Mouse (Mus musculus) limb, embryonic 14.5 days (tissue): ENCODE data around the gene H2afb3. TPM values are rescaled to one million over a fixed set of nuclear protein-coding genes. Genes with fewer than 3 reads are reported as not detected.

Experiments
- ATAC-seq: fragments of 200-750 bp; cut with Nextera tagmentation; 2 replicates; pipeline ENCODE4 v1.8.0; 2017; ENCODE audit warnings: low read depth, moderate number of reproducible peaks, moderate TSS enrichment; ENCODE audit not compliant: low FRiP score
- DNase-seq: peaks from one replicate; pipeline ENCODE4 v3.0.0-alpha.2; 2015; ENCODE audit warnings: low spot score
- H3K27ac ChIP-seq: fragments of 300-500 bp; sonication (generic); replicated peaks from 2 replicates; pipeline ENCODE4 v1.5.1; 2014; ENCODE audit warnings: low read depth, mild to moderate bottlenecking, low read length, moderate library complexity, mixed read lengths
- H3K27me3 ChIP-seq: fragments of 300-500 bp; sonication (generic); 2 replicates; pipeline ENCODE4 v1.6.1; 2014; ENCODE audit warnings: low read length, mixed read lengths; ENCODE audit not compliant: control insufficient read depth, insufficient read depth
- H3K36me3 ChIP-seq: fragments of 300-500 bp; sonication (generic); 2 replicates; pipeline ENCODE4 v1.6.1; 2014; ENCODE audit warnings: mild to moderate bottlenecking, low read length, moderate library complexity, mixed read lengths; ENCODE audit not compliant: control insufficient read depth, insufficient read depth
- H3K4me1 ChIP-seq: fragments of 300-500 bp; sonication (generic); 2 replicates; pipeline ENCODE4 v1.6.1; 2014; ENCODE audit warnings: antibody characterized with exemption, low read length, mixed read lengths; ENCODE audit not compliant: control insufficient read depth, insufficient read depth
- H3K4me2 ChIP-seq: fragments of 300-500 bp; sonication (generic); replicated peaks from 2 replicates; pipeline ENCODE4 v1.6.1; 2014; ENCODE audit warnings: low read depth, mild to moderate bottlenecking, low read length, moderate library complexity; ENCODE audit not compliant: severe bottlenecking
- H3K4me3 ChIP-seq: fragments of 300-500 bp; sonication (generic); replicated peaks from 2 replicates; pipeline ENCODE4 v1.5.1; 2014; ENCODE audit warnings: low read length
- H3K9ac ChIP-seq: fragments of 300-500 bp; sonication (generic); 2 replicates; pipeline ENCODE4 v1.6.1; 2014; ENCODE audit warnings: mild to moderate bottlenecking, low read depth, low read length, moderate library complexity; ENCODE audit not compliant: severe bottlenecking
- H3K9me3 ChIP-seq: fragments of 300-500 bp; sonication (generic); 2 replicates; pipeline ENCODE4 v1.6.1; 2016; ENCODE audit warnings: low read length; ENCODE audit not compliant: control insufficient read depth
- POLR2A ChIP-seq: fragments of 200-500 bp; IDR thresholded peaks from 2 replicates; pipeline ENCODE4 v1.8.0; 2012; ENCODE audit warnings: inconsistent platforms, mild to moderate bottlenecking, moderate library complexity, borderline replicate concordance; ENCODE audit not compliant: insufficient read depth, insufficient read length; ENCODE audit errors: extremely low read depth
- whole genome bisulfite sequencing: fragments of 180-500 bp; shearing (Covaris S2); extraction: QIAGEN DNeasy Blood & Tissue Kit; methylation state at CpG from one replicate; pipeline ENCODE4 v1.1.7; 2014; 5-methylcytosine and 5-hydroxymethylcytosine counted together
- polyA plus RNA-seq, 2 experiments: library from polyadenylated mRNA; depleted of rRNA in 1 of 2; stranded (reverse) in 1 of 2; unstranded in 1 of 2; fragments of >200 nt; fragmentation: Nextera tagmentation in 1 of 2; extraction: Ambion mirVana in 1 of 2; gene quantifications; 2 replicates each; pipeline versions ENCODE4 v1.2.1 to v1.2.3; 2012 to 2014

Gene H2afb3
- polyA plus RNA-seq, 2 experiments, result not detected

GRCm38 (mm10) chrX:120290011-120290899 is 22.6 kb downstream of the H2afb3 start, which contains the start of gene Pcdh11x:
Pcdh11x (plus strand) TSS chrX:120290259.
- Histone ChIP-seq H3K9ac (peak within 1 kb of the TSS; percentile 41), H3K4me1 (no peaks in the 10 kb centered on the region), H3K27ac (no peak within 1 kb of the TSS), H3K36me3 (no peaks in the 10 kb centered on the region), H3K4me2 (peak within 1 kb of the TSS; percentile 59), H3K27me3 (no peaks in the 10 kb centered on the region), H3K9me3 (no peaks in the 10 kb centered on the region), H3K4me3 (peak within 1 kb of the TSS; percentile 45)
- DNase-seq (peak; percentile 45), ATAC-seq (peak; percentile 78)
- 9% methylated on average over 25 of the region's 40 CpGs for WGBS
- TF ChIP-seq POLR2A, result peak; percentile 53; the same call in 1 of the 2 replicates

GRCm38 (mm10) chrX:120287502-120287901 is 25.4 kb downstream of the H2afb3 start:
- no peak for TF ChIP-seq POLR2A
- Histone ChIP-seq H3K4me2 (no peak overlapping the region), H3K27ac (no peak overlapping the region), H3K4me3 (no peak overlapping the region), H3K9ac (no peak overlapping the region), H3K27me3 (no peaks in the 10 kb centered on the region), H3K4me1 (no peaks in the 10 kb centered on the region), H3K9me3 (no peaks in the 10 kb centered on the region), H3K36me3 (no peaks in the 10 kb centered on the region)
- 6% methylated on average over 1 of the region's 1 CpGs for WGBS
- no peak for ATAC-seq
- DNase-seq, result no peak

DNA sequence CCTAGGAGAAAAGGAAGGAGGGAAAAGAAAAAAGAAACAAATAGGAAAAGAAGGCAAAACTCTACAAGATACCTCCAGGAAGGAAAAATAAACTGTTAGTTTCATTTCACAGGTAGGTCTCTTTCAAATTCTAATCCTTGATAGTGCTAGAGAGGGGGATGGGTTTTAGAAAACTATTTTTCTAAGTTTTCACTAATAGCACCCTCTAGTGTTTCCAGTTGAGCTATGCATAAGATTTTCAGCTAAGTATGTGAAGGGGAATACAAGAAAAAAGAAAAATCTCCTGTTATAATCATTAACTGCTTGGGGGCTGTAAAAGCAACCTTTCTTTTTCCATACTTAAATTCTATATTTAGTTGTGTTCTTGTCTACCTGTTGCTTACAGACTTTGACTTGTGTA is 27.4 kb downstream of the H2afb3 start:
- ATAC-seq (no peak), DNase-seq (peak; percentile 4)
- Histone ChIP-seq H3K4me3 (no peak overlapping the region), H3K4me2 (no peak overlapping the region), H3K27me3 (no peaks in the 10 kb centered on the region), H3K9me3 (no peaks in the 10 kb centered on the region), H3K4me1 (no peaks in the 10 kb centered on the region), H3K36me3 (no peaks in the 10 kb centered on the region), H3K9ac (no peak overlapping the region), H3K27ac (no peak overlapping the region)
- no peak for TF ChIP-seq POLR2A

Other genes with a start within 250 kb of the H2afb3 start
- 2.2 and 4.1 TPM in 2 replicates for gene Pcdh11x, start 22.8 kb downstream of the H2afb3 start, polyA plus RNA-seq (2012; rRNA removed)
- gene Pcdh11x, start 22.8 kb downstream of the H2afb3 start, polyA plus RNA-seq (2014; fragmentation: Nextera tagmentation; extraction: Ambion mirVana), result 9.2 and 9.5 TPM in 2 replicates